Mouse (Mus musculus): Measurements from ENCODE around the gene Cnih3. TPM values are rescaled to one million over a fixed set of nuclear protein-coding genes. Genes with fewer than 3 reads are reported as not detected.

Cnih3 gene
- polyA plus RNA-seq, 1 experiment from 2014 or later: 2.1 TPM

DNA sequence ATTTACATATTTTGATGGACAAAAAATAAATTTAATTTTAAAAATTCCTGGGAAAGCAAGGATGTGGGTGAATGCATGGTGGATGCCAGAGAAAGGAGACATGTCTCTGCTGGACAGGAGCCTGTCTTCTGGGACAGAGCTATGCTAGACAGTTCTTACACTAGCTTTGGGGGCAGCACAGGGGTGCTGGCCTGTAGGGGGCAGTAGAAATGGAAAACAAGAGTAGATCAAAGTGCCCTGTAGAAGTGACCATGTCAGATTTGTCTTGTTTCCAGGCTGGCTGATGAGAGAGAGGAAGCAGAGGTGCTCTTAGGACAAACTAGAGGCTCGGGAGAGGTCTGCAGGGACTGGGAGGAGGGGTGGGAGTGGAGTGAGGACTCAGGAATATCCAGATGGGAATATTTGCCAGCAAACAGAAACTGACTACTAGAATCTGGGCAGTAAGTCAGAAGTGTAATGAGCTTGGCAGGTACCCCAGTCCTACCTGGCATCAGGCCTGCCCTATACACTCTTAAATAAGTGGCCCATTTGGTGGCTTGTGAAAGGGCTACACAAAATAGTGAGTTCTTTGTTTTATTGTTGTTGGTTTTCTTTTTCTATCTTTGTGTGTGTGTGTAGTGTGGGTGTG is 93.3 kb downstream of the Cnih3 start:
- no peak overlapping the region for H3K4me2 ChIP-seq (ENCODE audit: low read depth)
- no peak overlapping the region for H3K9ac ChIP-seq (ENCODE audit: low read length)
- DNase-seq (ENCODE audit: low spot score) (no peak), ATAC-seq (ENCODE audit: insufficient read depth, low FRiP score, low TSS enrichment) (no peak)
- no peaks in the 10 kb centered on the region for H3K4me1 ChIP-seq (ENCODE audit: control insufficient read depth, insufficient read depth, low read length)
- no peak overlapping the region for H3K27ac ChIP-seq (ENCODE audit: low read depth, low read length)
- H3K9me3 ChIP-seq (ENCODE audit: control insufficient read depth, low read length): no peaks in the 10 kb centered on the region
- no peak overlapping the region for H3K4me3 ChIP-seq (ENCODE audit: low read depth, low read length)
- no peaks in the 10 kb centered on the region for H3K27me3 ChIP-seq (ENCODE audit: control insufficient read depth, insufficient read depth, low read length)
- H3K36me3 ChIP-seq (ENCODE audit: control insufficient read depth, insufficient read depth, low read length): no peaks in the 10 kb centered on the region
- 77% methylated on average over 1 of the region's 1 CpGs for WGBS

GRCm38 (mm10) chr1:181446591-181447114 is 94.2 kb downstream of the Cnih3 start:
- ATAC-seq (ENCODE audit: insufficient read depth, low FRiP score, low TSS enrichment): no peak
- Histone ChIP-seq H3K9ac (ENCODE audit: low read length) (no peak overlapping the region), H3K4me3 (ENCODE audit: low read depth, low read length) (no peak overlapping the region), H3K9me3 (ENCODE audit: control insufficient read depth, low read length) (no peaks in the 10 kb centered on the region), H3K36me3 (ENCODE audit: control insufficient read depth, insufficient read depth, low read length) (no peaks in the 10 kb centered on the region), H3K27ac (ENCODE audit: low read depth, low read length) (no peak overlapping the region), H3K4me1 (ENCODE audit: control insufficient read depth, insufficient read depth, low read length) (no peaks in the 10 kb centered on the region), H3K4me2 (ENCODE audit: low read depth) (no peak overlapping the region), H3K27me3 (ENCODE audit: control insufficient read depth, insufficient read depth, low read length) (no peaks in the 10 kb centered on the region)
- WGBS: 92% methylated on average over 6 of the region's 6 CpGs
- no peak for DNase-seq (ENCODE audit: low spot score)

GRCm38 (mm10) chr1:181447576-181447975 is 95.1 kb downstream of the Cnih3 start:
- no peaks in the 10 kb centered on the region for H3K36me3 ChIP-seq (ENCODE audit: control insufficient read depth, insufficient read depth, low read length)
- H3K4me2 ChIP-seq (ENCODE audit: low read depth): no peak overlapping the region
- no peaks in the 10 kb centered on the region for H3K27me3 ChIP-seq (ENCODE audit: control insufficient read depth, insufficient read depth, low read length)
- ATAC-seq (ENCODE audit: insufficient read depth, low FRiP score, low TSS enrichment) (no peak), DNase-seq (ENCODE audit: low spot score) (no peak)
- no peak overlapping the region for H3K9ac ChIP-seq (ENCODE audit: low read length)
- no peaks in the 10 kb centered on the region for H3K9me3 ChIP-seq (ENCODE audit: control insufficient read depth, low read length)
- H3K27ac ChIP-seq (ENCODE audit: low read depth, low read length): no peak overlapping the region
- WGBS: 77% methylated on average over 4 of the region's 4 CpGs
- H3K4me1 ChIP-seq (ENCODE audit: control insufficient read depth, insufficient read depth, low read length): no peaks in the 10 kb centered on the region
- no peak overlapping the region for H3K4me3 ChIP-seq (ENCODE audit: low read depth, low read length)

- ATAC-seq (ENCODE audit: insufficient read depth, low FRiP score, low TSS enrichment): no peak
- WGBS: 84% methylated on average over 7 of the region's 7 CpGs
- Histone ChIP-seq H3K4me3 (ENCODE audit: low read depth, low read length) (no peak overlapping the region), H3K27ac (ENCODE audit: low read depth, low read length) (no peak overlapping the region), H3K9ac (ENCODE audit: low read length) (no peak overlapping the region), H3K4me1 (ENCODE audit: control insufficient read depth, insufficient read depth, low read length) (no peaks in the 10 kb centered on the region), H3K36me3 (ENCODE audit: control insufficient read depth, insufficient read depth, low read length) (no peaks in the 10 kb centered on the region), H3K9me3 (ENCODE audit: control insufficient read depth, low read length) (no peaks in the 10 kb centered on the region), H3K4me2 (ENCODE audit: low read depth) (no peak overlapping the region), H3K27me3 (ENCODE audit: control insufficient read depth, insufficient read depth, low read length) (no peaks in the 10 kb centered on the region)
- no peak for DNase-seq (ENCODE audit: low spot score)
These were observed 95.6 kb downstream of the Cnih3 start for GRCm38 (mm10) chr1:181448041-181448440.

GRCm38 (mm10) chr1:181453106-181453505 is 100.7 kb downstream of the Cnih3 start:
- no peaks in the 10 kb centered on the region for H3K27me3 ChIP-seq (ENCODE audit: control insufficient read depth, insufficient read depth, low read length)
- DNase-seq (ENCODE audit: low spot score): no peak
- ATAC-seq (ENCODE audit: insufficient read depth, low FRiP score, low TSS enrichment): no peak
- no peaks in the 10 kb centered on the region for H3K36me3 ChIP-seq (ENCODE audit: control insufficient read depth, insufficient read depth, low read length)
- H3K9ac ChIP-seq (ENCODE audit: low read length): no peak overlapping the region
- no peak overlapping the region for H3K27ac ChIP-seq (ENCODE audit: low read depth, low read length)
- H3K4me3 ChIP-seq (ENCODE audit: low read depth, low read length): no peak overlapping the region
- H3K9me3 ChIP-seq (ENCODE audit: control insufficient read depth, low read length): no peaks in the 10 kb centered on the region
- H3K4me1 ChIP-seq (ENCODE audit: control insufficient read depth, insufficient read depth, low read length): no peaks in the 10 kb centered on the region
- WGBS: 81% methylated on average over 6 of the region's 6 CpGs
- H3K4me2 ChIP-seq (ENCODE audit: low read depth): no peak overlapping the region

- Histone ChIP-seq H3K27me3 (ENCODE audit: control insufficient read depth, insufficient read depth, low read length) (no peaks in the 10 kb centered on the region), H3K36me3 (ENCODE audit: control insufficient read depth, insufficient read depth, low read length) (no peaks in the 10 kb centered on the region), H3K9ac (ENCODE audit: low read length) (no peak overlapping the region), H3K27ac (ENCODE audit: low read depth, low read length) (no peak overlapping the region), H3K4me2 (ENCODE audit: low read depth) (no peak overlapping the region), H3K4me1 (ENCODE audit: control insufficient read depth, insufficient read depth, low read length) (no peaks in the 10 kb centered on the region), H3K4me3 (ENCODE audit: low read depth, low read length) (no peak overlapping the region), H3K9me3 (ENCODE audit: control insufficient read depth, low read length) (no peaks in the 10 kb centered on the region)
- no peak for DNase-seq (ENCODE audit: low spot score)
- ATAC-seq (ENCODE audit: insufficient read depth, low FRiP score, low TSS enrichment): no peak
- 86% methylated on average over 7 of the region's 7 CpGs for whole genome bisulfite sequencing
These were observed 104.5 kb downstream of the Cnih3 start for GRCm38 (mm10) chr1:181456911-181457310.

- Histone ChIP-seq H3K27me3 (ENCODE audit: control insufficient read depth, insufficient read depth, low read length) (no peaks in the 10 kb centered on the region), H3K4me1 (ENCODE audit: control insufficient read depth, insufficient read depth, low read length) (no peaks in the 10 kb centered on the region), H3K4me2 (ENCODE audit: low read depth) (no peak overlapping the region), H3K36me3 (ENCODE audit: control insufficient read depth, insufficient read depth, low read length) (no peaks in the 10 kb centered on the region), H3K27ac (ENCODE audit: low read depth, low read length) (no peak overlapping the region), H3K9me3 (ENCODE audit: control insufficient read depth, low read length) (no peaks in the 10 kb centered on the region), H3K9ac (ENCODE audit: low read length) (no peak overlapping the region), H3K4me3 (ENCODE audit: low read depth, low read length) (no peak overlapping the region)
- ATAC-seq (ENCODE audit: insufficient read depth, low FRiP score, low TSS enrichment) (no peak), DNase-seq (ENCODE audit: low spot score) (no peak)
- WGBS: 82% methylated on average over 7 of the region's 7 CpGs
These were observed 107.1 kb downstream of the Cnih3 start for GRCm38 (mm10) chr1:181459431-181460105.

GRCm38 (mm10) chr1:181460283-181460682 is 107.9 kb downstream of the Cnih3 start:
- no peak overlapping the region for H3K4me3 ChIP-seq (ENCODE audit: low read depth, low read length)
- H3K4me1 ChIP-seq (ENCODE audit: control insufficient read depth, insufficient read depth, low read length): no peaks in the 10 kb centered on the region
- no peak overlapping the region for H3K9ac ChIP-seq (ENCODE audit: low read length)
- WGBS: 84% methylated on average over 2 of the region's 2 CpGs
- no peak overlapping the region for H3K4me2 ChIP-seq (ENCODE audit: low read depth)
- no peak for DNase-seq (ENCODE audit: low spot score)
- H3K27me3 ChIP-seq (ENCODE audit: control insufficient read depth, insufficient read depth, low read length): no peaks in the 10 kb centered on the region
- no peak overlapping the region for H3K27ac ChIP-seq (ENCODE audit: low read depth, low read length)
- H3K9me3 ChIP-seq (ENCODE audit: control insufficient read depth, low read length): no peaks in the 10 kb centered on the region
- no peaks in the 10 kb centered on the region for H3K36me3 ChIP-seq (ENCODE audit: control insufficient read depth, insufficient read depth, low read length)
- no peak for ATAC-seq (ENCODE audit: insufficient read depth, low FRiP score, low TSS enrichment)

GRCm38 (mm10) chr1:181461484-181461883 is 109.1 kb downstream of the Cnih3 start:
- peaks cover 1% of the 10 kb centered on the region; the same call in 1 of the 2 replicates for H3K4me1 ChIP-seq (ENCODE audit: control insufficient read depth, insufficient read depth, low read length)
- H3K9me3 ChIP-seq (ENCODE audit: control insufficient read depth, low read length): no peaks in the 10 kb centered on the region
- H3K36me3 ChIP-seq (ENCODE audit: control insufficient read depth, insufficient read depth, low read length): no peaks in the 10 kb centered on the region
- DNase-seq (ENCODE audit: low spot score): no peak
- ATAC-seq (ENCODE audit: insufficient read depth, low FRiP score, low TSS enrichment): no peak
- no peak overlapping the region for H3K4me3 ChIP-seq (ENCODE audit: low read depth, low read length)
- H3K27me3 ChIP-seq (ENCODE audit: control insufficient read depth, insufficient read depth, low read length): no peaks in the 10 kb centered on the region
- no peak overlapping the region for H3K4me2 ChIP-seq (ENCODE audit: low read depth)
- no peak overlapping the region for H3K27ac ChIP-seq (ENCODE audit: low read depth, low read length)
- H3K9ac ChIP-seq (ENCODE audit: low read length): no peak overlapping the region
- WGBS: 78% methylated on average over 8 of the region's 8 CpGs
